Mouse (Mus musculus) myocyte (in vitro differentiated cells): Measurements from ENCODE around the gene Mdfic.

Source experiments
- CEBPB ChIP-seq: IDR thresholded peaks from 2 replicates; pipeline ENCODE4 v1.6.1; 2011; ENCODE audit warnings: mild to moderate bottlenecking, moderate library complexity; ENCODE audit not compliant: poor library complexity, insufficient read depth, severe bottlenecking
- E2F4 ChIP-seq: IDR thresholded peaks from one replicate; pipeline ENCODE4 v1.6.1; 2011; ENCODE audit warnings: mild to moderate bottlenecking, control low read depth, moderate library complexity; ENCODE audit not compliant: insufficient read depth
- MAX ChIP-seq: IDR thresholded peaks from one replicate; pipeline ENCODE4 v1.6.1; 2011; ENCODE audit warnings: low read depth, mild to moderate bottlenecking, control low read depth
- MYOG ChIP-seq, 3 experiments: IDR thresholded peaks; one replicate each; pipeline ENCODE4 v1.6.1; 2011; ENCODE audit warnings: control low read depth in 2 of 3, low read depth in 2 of 3, mild to moderate bottlenecking in 2 of 3; ENCODE audit not compliant: insufficient read length in 2 of 3, control insufficient read depth in 1 of 3, insufficient read depth in 1 of 3
- POLR2A ChIP-seq: IDR thresholded peaks from one replicate; pipeline ENCODE4 v1.6.1; 2011; ENCODE audit warnings: low read depth, mild to moderate bottlenecking, control low read depth, moderate library complexity; ENCODE audit not compliant: insufficient read length
- POLR2AphosphoS2 ChIP-seq: IDR thresholded peaks from one replicate; pipeline ENCODE4 v1.6.1; 2011; ENCODE audit warnings: low read depth, control low read depth; ENCODE audit not compliant: insufficient read length
- REST ChIP-seq: IDR thresholded peaks from one replicate; pipeline ENCODE4 v1.6.1; 2011; ENCODE audit warnings: mild to moderate bottlenecking, control low read depth, moderate library complexity; ENCODE audit not compliant: insufficient read depth, insufficient read length
- SRF ChIP-seq: IDR thresholded peaks from one replicate; pipeline ENCODE4 v1.6.1; 2011; ENCODE audit warnings: low read depth; ENCODE audit not compliant: control insufficient read depth, insufficient read length
- TCF12 ChIP-seq: IDR thresholded peaks from one replicate; pipeline ENCODE4 v1.6.1; 2011; ENCODE audit warnings: mild to moderate bottlenecking, control low read depth; ENCODE audit not compliant: poor library complexity, insufficient read depth, severe bottlenecking
- TCF3 ChIP-seq: IDR thresholded peaks from one replicate; pipeline ENCODE4 v1.6.1; 2011; ENCODE audit warnings: low read depth, control low read depth; ENCODE audit not compliant: insufficient read length
- USF1 ChIP-seq: IDR thresholded peaks from one replicate; pipeline ENCODE4 v1.6.1; 2011; ENCODE audit warnings: low read depth, mild to moderate bottlenecking, control low read depth, moderate library complexity

GRCm38 (mm10) chr6:15737312-15737911, 17.0 kb downstream of the Mdfic start:
- TF ChIP-seq POLR2AphosphoS2, result no peak
- no peak for TF ChIP-seq MAX
- TF ChIP-seq POLR2A, result no peak
- no peak for TF ChIP-seq E2F4
- no peak for TF ChIP-seq TCF12
- TF ChIP-seq REST, result no peak
- TF ChIP-seq USF1, result no peak
- no peak for TF ChIP-seq SRF
- no peak for TF ChIP-seq TCF3
- no peak for TF ChIP-seq MYOG (IDR thresholded peaks at IDR 0.05; ENCODE audit: control insufficient read depth in 1 of 3, insufficient read depth in 1 of 3, insufficient read length in 2 of 3, low read depth in 2 of 3)
- TF ChIP-seq CEBPB, result no peak
